Mouse (Mus musculus): Measurements from ENCODE around the gene Tuba1b. TPM values are rescaled to one million over a fixed set of nuclear protein-coding genes. Genes with fewer than 3 reads are reported as not detected.
"Not testable (repeated sequence)": the region's sequence is repeated elsewhere in the genome, so short reads cannot be mapped to it uniquely, and the experiment has no call there.

Gene Tuba1b
- polyA plus RNA-seq, 1 experiment, result 182 TPM

GRCm38 (mm10) chr15:98924682-98925081 lies 9.7 kb downstream of the Tuba1b start:
- peaks cover 30% of the 10 kb centered on the region for H3K4me1 ChIP-seq
- H3K9me3 ChIP-seq, result no peaks in the 10 kb centered on the region; the same call in 1 of the 2 replicates
- H3K36me3 ChIP-seq (replicated peaks; ENCODE audit: low read length), result peaks cover 4% of the 10 kb centered on the region
- H3K4me3 ChIP-seq (replicated peaks), result no peak overlapping the region
- TF ChIP-seq FLI1 (IDR thresholded peaks at IDR 0.05; ENCODE audit: low read length) (no peak), GATA1 (IDR thresholded peaks at IDR 0.05; ENCODE audit: borderline replicate concordance, low read length) (no peak)
- no peaks in the 10 kb centered on the region for H3K27me3 ChIP-seq (replicated peaks)

GRCm38 (mm10) chr15:98923031-98923537 lies 11.3 kb downstream of the Tuba1b start:
- Histone ChIP-seq H3K27me3 (replicated peaks) (no peaks in the 10 kb centered on the region), H3K4me1 (peaks cover 23% of the 10 kb centered on the region)
- TF ChIP-seq FLI1 (IDR thresholded peaks at IDR 0.05; ENCODE audit: low read length), result no peak
- no peak for TF ChIP-seq GATA1 (IDR thresholded peaks at IDR 0.05; ENCODE audit: borderline replicate concordance, low read length)

GRCm38 (mm10) chr15:98922581-98922980 lies 11.8 kb downstream of the Tuba1b start:
- TF ChIP-seq GATA1 (IDR thresholded peaks at IDR 0.05; ENCODE audit: borderline replicate concordance, low read length) (no peak), FLI1 (IDR thresholded peaks at IDR 0.05; ENCODE audit: low read length) (no peak)
- H3K36me3 ChIP-seq (replicated peaks; ENCODE audit: low read length), result peaks cover 3% of the 10 kb centered on the region
- no peaks in the 10 kb centered on the region; the same call in 1 of the 2 replicates for H3K9me3 ChIP-seq
- no peaks in the 10 kb centered on the region for H3K27me3 ChIP-seq (replicated peaks)
- no peak overlapping the region for H3K4me3 ChIP-seq (replicated peaks)
- peaks cover 18% of the 10 kb centered on the region for H3K4me1 ChIP-seq

More at GRCm38 (mm10) chr15:98923031-98923537, 11.3 kb downstream of the Tuba1b start:
- Histone ChIP-seq H3K4me3 (replicated peaks) (no peak overlapping the region), H3K9me3 (no peaks in the 10 kb centered on the region; the same call in 1 of the 2 replicates), H3K36me3 (replicated peaks; ENCODE audit: low read length) (peaks cover 3% of the 10 kb centered on the region)

- Histone ChIP-seq H3K36me3 (replicated peaks; ENCODE audit: low read length) (peaks cover 3% of the 10 kb centered on the region), H3K9me3 (no peaks in the 10 kb centered on the region; the same call in 1 of the 2 replicates), H3K27me3 (replicated peaks) (no peaks in the 10 kb centered on the region), H3K4me3 (replicated peaks) (no peak overlapping the region), H3K4me1 (peaks cover 22% of the 10 kb centered on the region)
- no peak for TF ChIP-seq FLI1 (IDR thresholded peaks at IDR 0.05; ENCODE audit: low read length)
- no peak for TF ChIP-seq GATA1 (IDR thresholded peaks at IDR 0.05; ENCODE audit: borderline replicate concordance, low read length)
Observed at GRCm38 (mm10) chr15:98921510-98921909, 12.9 kb downstream of the Tuba1b start.

- Histone ChIP-seq H3K36me3 (replicated peaks; ENCODE audit: low read length) (peaks cover 10% of the 10 kb centered on the region), H3K4me1 (peaks cover 41% of the 10 kb centered on the region), H3K4me3 (replicated peaks) (peak overlapping the region; percentile 100)
- not testable (repeated sequence) for H3K27me3 ChIP-seq (replicated peaks); H3K9me3 ChIP-seq
Observed at GRCm38 (mm10) chr15:98918499-98918895, 15.9 kb downstream of the Tuba1b start.

GRCm38 (mm10) chr15:98917538-98918498 lies 16.5 kb downstream of the Tuba1b start, which contains the start of gene Lmbr1l:
TSS of gene Lmbr1l (minus strand) at chr15:98918231.
- peaks cover 17% of the 10 kb centered on the region for H3K36me3 ChIP-seq (replicated peaks; ENCODE audit: low read length)
- peak within 1 kb of the TSS; percentile 100 for H3K4me3 ChIP-seq (replicated peaks)
- no peak for TF ChIP-seq GATA1 (IDR thresholded peaks at IDR 0.05; ENCODE audit: borderline replicate concordance, low read length)
- TF ChIP-seq FLI1 (IDR thresholded peaks at IDR 0.05; ENCODE audit: low read length), result no peak
- peaks cover 6% of the 10 kb centered on the region for H3K27me3 ChIP-seq (replicated peaks)
- H3K4me1 ChIP-seq, result peaks cover 41% of the 10 kb centered on the region
- H3K9me3 ChIP-seq, result no peaks in the 10 kb centered on the region; the same call in 1 of the 2 replicates

- H3K4me3 ChIP-seq (replicated peaks), result peak overlapping the region; percentile 100
- H3K36me3 ChIP-seq (replicated peaks; ENCODE audit: low read length), result peaks cover 24% of the 10 kb centered on the region
- peaks cover 37% of the 10 kb centered on the region for H3K4me1 ChIP-seq
- H3K27me3 ChIP-seq (replicated peaks), result peaks cover 6% of the 10 kb centered on the region
- no peak for TF ChIP-seq GATA1 (IDR thresholded peaks at IDR 0.05; ENCODE audit: borderline replicate concordance, low read length)
- H3K9me3 ChIP-seq, result no peaks in the 10 kb centered on the region; the same call in 1 of the 2 replicates
Observed at GRCm38 (mm10) chr15:98917091-98917490, 17.3 kb downstream of the Tuba1b start.

GRCm38 (mm10) chr15:98916016-98916415 lies 18.3 kb downstream of the Tuba1b start:
- Histone ChIP-seq H3K4me1 (peaks cover 37% of the 10 kb centered on the region), H3K36me3 (replicated peaks; ENCODE audit: low read length) (peaks cover 32% of the 10 kb centered on the region), H3K9me3 (no peaks in the 10 kb centered on the region), H3K4me3 (replicated peaks) (peak overlapping the region; percentile 46), H3K27me3 (replicated peaks) (peaks cover 6% of the 10 kb centered on the region)
- TF ChIP-seq FLI1 (IDR thresholded peaks at IDR 0.05; ENCODE audit: low read length) (no peak), GATA1 (IDR thresholded peaks at IDR 0.05; ENCODE audit: borderline replicate concordance, low read length) (no peak)

GRCm38 (mm10) chr15:98914903-98915302 lies 19.5 kb downstream of the Tuba1b start:
- no peaks in the 10 kb centered on the region for H3K9me3 ChIP-seq
- H3K36me3 ChIP-seq (replicated peaks; ENCODE audit: low read length), result peaks cover 39% of the 10 kb centered on the region
- H3K27me3 ChIP-seq (replicated peaks), result peaks cover 6% of the 10 kb centered on the region
- no peak overlapping the region for H3K4me3 ChIP-seq (replicated peaks)
- no peak for TF ChIP-seq FLI1 (IDR thresholded peaks at IDR 0.05; ENCODE audit: low read length)
- no peak for TF ChIP-seq GATA1 (IDR thresholded peaks at IDR 0.05; ENCODE audit: borderline replicate concordance, low read length)
- peaks cover 37% of the 10 kb centered on the region for H3K4me1 ChIP-seq

- peaks cover 18% of the 10 kb centered on the region for H3K27me3 ChIP-seq (replicated peaks)
- 0 out of 2 replicates have a peak, but pooled peaks cover 3% of the 10 kb centered on the region for H3K9me3 ChIP-seq
- TF ChIP-seq FLI1 (IDR thresholded peaks at IDR 0.05; ENCODE audit: low read length) (no peak), GATA1 (IDR thresholded peaks at IDR 0.05; ENCODE audit: borderline replicate concordance, low read length) (no peak)
- H3K4me1 ChIP-seq, result peaks cover 4% of the 10 kb centered on the region; the same call in 1 of the 2 replicates
- H3K36me3 ChIP-seq (replicated peaks; ENCODE audit: low read length), result peaks cover 59% of the 10 kb centered on the region
- no peak overlapping the region for H3K4me3 ChIP-seq (replicated peaks)
Observed at GRCm38 (mm10) chr15:98904692-98905091, 29.7 kb downstream of the Tuba1b start.
